Mouse (Mus musculus) embryonic facial prominence, embryonic 11.5 days (tissue): ENCODE measurements around the gene Adcy2. TPM values are rescaled to one million over a fixed set of nuclear protein-coding genes. Genes with fewer than 3 reads are reported as not detected.

Source experiments
- ATAC-seq: fragments of 200-750 bp; cut with Nextera tagmentation; replicated peaks from 2 replicates; pipeline ENCODE4 v1.8.0; 2017; ENCODE audit warnings: low read depth; ENCODE audit not compliant: insufficient number of reproducible peaks, low FRiP score, low TSS enrichment
- DNase-seq: peaks from one replicate; pipeline ENCODE4 v3.0.0-alpha.2; 2015; ENCODE audit warnings: low spot score
- H3K27ac ChIP-seq: fragments of 300-500 bp; sonication (generic); replicated peaks from 2 replicates; pipeline ENCODE4 v1.5.1; 2014; ENCODE audit warnings: mild to moderate bottlenecking, low read depth, low read length, control low read depth
- H3K27me3 ChIP-seq: fragments of 300-500 bp; sonication (generic); 2 replicates; pipeline ENCODE4 v1.6.1; 2014; ENCODE audit warnings: mild to moderate bottlenecking, low read length, moderate library complexity, mixed read lengths; ENCODE audit not compliant: control insufficient read depth, insufficient read depth
- H3K36me3 ChIP-seq: fragments of 300-500 bp; sonication (generic); replicated peaks from 2 replicates; pipeline ENCODE4 v1.6.1; 2014; ENCODE audit warnings: low read depth, mild to moderate bottlenecking, low read length, moderate library complexity, mixed read lengths; ENCODE audit not compliant: control insufficient read depth, insufficient read depth
- H3K4me1 ChIP-seq: fragments of 300-500 bp; sonication (generic); 2 replicates; pipeline ENCODE4 v1.6.1; 2014; ENCODE audit warnings: low read length, mixed read lengths; ENCODE audit not compliant: control insufficient read depth, insufficient read depth
- H3K4me2 ChIP-seq: fragments of 300-500 bp; sonication (generic); 2 replicates; pipeline ENCODE4 v1.6.1; 2014; ENCODE audit warnings: low read depth, mild to moderate bottlenecking, control low read depth, low read length, moderate library complexity
- H3K4me3 ChIP-seq: fragments of 300-500 bp; sonication (generic); 2 replicates; pipeline ENCODE4 v1.5.1; 2014; ENCODE audit warnings: low read depth, low read length, control low read depth
- H3K9ac ChIP-seq: fragments of 300-500 bp; sonication (generic); replicated peaks from 2 replicates; pipeline ENCODE4 v1.6.1; 2014; ENCODE audit warnings: mild to moderate bottlenecking, control low read depth, low read length
- H3K9me3 ChIP-seq: fragments of 300-500 bp; sonication (generic); replicated peaks from 2 replicates; pipeline ENCODE4 v1.6.1; 2016; ENCODE audit warnings: mild to moderate bottlenecking, low read length, inconsistent platforms, mixed read lengths; ENCODE audit not compliant: control insufficient read depth
- WGBS: fragments of 180-500 bp; shearing (Covaris S2); extraction: QIAGEN DNeasy Blood & Tissue Kit; methylation state at CpG from one replicate; pipeline ENCODE4 v1.1.7; 2014; 5-methylcytosine and 5-hydroxymethylcytosine counted together
- polyA plus RNA-seq: library from polyadenylated mRNA; unstranded; fragments of >200 nt; fragmentation: Nextera tagmentation; extraction: Ambion mirVana; gene quantifications from 2 replicates; pipeline ENCODE4 v1.2.1, GENCODE M21; 2014

Adcy2 gene
- polyA plus RNA-seq, 1 experiment from 2014 or later = 2.1 TPM

- Histone ChIP-seq H3K27ac (no peak overlapping the region), H3K27me3 (no peaks in the 10 kb centered on the region), H3K9me3 (no peaks in the 10 kb centered on the region), H3K4me1 (no peaks in the 10 kb centered on the region), H3K36me3 (no peaks in the 10 kb centered on the region), H3K9ac (no peak overlapping the region), H3K4me2 (no peak overlapping the region), H3K4me3 (no peak overlapping the region)
- DNase-seq = no peak
- ATAC-seq = no peak; the same call in 1 of the 2 replicates
Observed at GRCm38 (mm10) chr13:68836183-68836582, 163.2 kb downstream of the Adcy2 start.

- Histone ChIP-seq H3K27ac (no peak overlapping the region), H3K36me3 (no peaks in the 10 kb centered on the region), H3K4me2 (no peak overlapping the region), H3K9ac (no peak overlapping the region), H3K9me3 (no peaks in the 10 kb centered on the region), H3K4me3 (no peak overlapping the region), H3K27me3 (no peaks in the 10 kb centered on the region), H3K4me1 (no peaks in the 10 kb centered on the region)
- DNase-seq (no peak), ATAC-seq (no peak)
- 67% methylated on average over 8 of the region's 8 CpGs for WGBS
Observed at GRCm38 (mm10) chr13:68835424-68836045, 163.8 kb downstream of the Adcy2 start.

GRCm38 (mm10) chr13:68832141-68832540 is 167.2 kb downstream of the Adcy2 start:
- no peak overlapping the region for H3K4me3 ChIP-seq
- H3K27me3 ChIP-seq = no peaks in the 10 kb centered on the region
- H3K4me2 ChIP-seq = no peak overlapping the region
- no peak for ATAC-seq
- 74% methylated on average over 5 of the region's 5 CpGs for WGBS
- no peak overlapping the region for H3K9ac ChIP-seq
- no peaks in the 10 kb centered on the region for H3K4me1 ChIP-seq
- no peaks in the 10 kb centered on the region for H3K9me3 ChIP-seq
- H3K36me3 ChIP-seq = no peaks in the 10 kb centered on the region
- H3K27ac ChIP-seq = no peak overlapping the region
- no peak for DNase-seq

DNA sequence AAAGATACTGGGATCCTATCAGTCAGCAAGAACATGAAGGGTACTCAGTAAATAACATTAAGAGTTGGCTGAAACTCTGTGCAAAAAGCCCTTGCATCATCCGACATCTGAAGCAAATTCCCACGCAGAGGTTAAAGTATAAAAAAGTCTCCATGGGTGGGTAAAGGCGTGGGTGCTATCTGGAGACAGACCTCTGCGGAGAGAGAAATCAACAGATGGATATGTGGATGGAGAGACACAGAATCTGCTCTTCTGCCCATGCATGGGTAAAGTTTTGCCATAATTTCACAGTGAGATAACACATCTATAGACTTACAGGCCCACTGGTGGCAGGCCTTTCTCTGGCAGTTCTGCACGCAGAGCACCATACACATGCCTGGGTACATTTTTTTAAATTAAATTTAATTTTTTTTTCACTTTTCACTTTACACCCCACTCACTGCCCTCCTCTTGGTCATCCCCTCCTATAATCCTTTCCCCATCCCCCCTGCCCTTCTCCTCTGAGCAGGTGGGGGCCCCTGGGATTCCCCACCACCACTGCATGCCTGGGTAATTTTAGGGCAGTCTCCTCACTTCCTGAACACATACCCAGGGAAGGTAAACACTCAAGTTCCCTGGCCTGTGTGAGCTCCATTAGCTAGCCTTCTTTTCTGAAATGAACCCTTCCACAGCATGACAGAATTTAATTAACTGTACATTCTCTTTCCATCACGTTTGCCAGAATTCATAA is 169.1 kb downstream of the Adcy2 start:
- H3K4me1 ChIP-seq = no peaks in the 10 kb centered on the region
- no peak overlapping the region for H3K9ac ChIP-seq
- no peaks in the 10 kb centered on the region for H3K9me3 ChIP-seq
- H3K27ac ChIP-seq = no peak overlapping the region
- WGBS = 81% methylated on average over 6 of the region's 6 CpGs
- ATAC-seq (no peak), DNase-seq (no peak)
- H3K4me3 ChIP-seq = no peak overlapping the region
- H3K36me3 ChIP-seq = no peaks in the 10 kb centered on the region
- no peaks in the 10 kb centered on the region for H3K27me3 ChIP-seq
- H3K4me2 ChIP-seq = no peak overlapping the region

DNA sequence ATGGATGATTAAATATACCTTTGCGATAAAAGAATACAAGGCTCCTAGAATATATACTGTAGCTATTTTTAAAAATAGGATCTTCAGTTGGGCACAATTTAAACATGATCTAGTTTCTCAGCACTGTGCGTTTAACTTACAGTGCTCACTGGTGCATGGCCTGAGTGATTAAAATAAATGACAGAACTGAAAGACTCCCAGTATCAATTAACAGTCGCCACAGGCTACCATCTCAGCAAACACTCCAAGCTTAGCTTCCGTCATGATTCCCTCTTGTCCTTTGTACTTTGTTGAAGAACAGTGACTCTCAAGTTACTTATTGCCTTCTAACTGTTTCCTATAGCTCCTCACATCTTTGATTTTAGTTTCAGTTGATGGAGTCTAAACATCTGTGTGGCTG is 170.9 kb downstream of the Adcy2 start:
- H3K9ac ChIP-seq = no peak overlapping the region
- H3K4me3 ChIP-seq = no peak overlapping the region
- DNase-seq (no peak), ATAC-seq (no peak)
- H3K27me3 ChIP-seq = no peaks in the 10 kb centered on the region
- 68% methylated on average over 4 of the region's 4 CpGs for WGBS
- H3K4me1 ChIP-seq = no peaks in the 10 kb centered on the region
- no peaks in the 10 kb centered on the region for H3K36me3 ChIP-seq
- no peak overlapping the region for H3K27ac ChIP-seq
- H3K4me2 ChIP-seq = no peak overlapping the region
- H3K9me3 ChIP-seq = no peaks in the 10 kb centered on the region

DNA sequence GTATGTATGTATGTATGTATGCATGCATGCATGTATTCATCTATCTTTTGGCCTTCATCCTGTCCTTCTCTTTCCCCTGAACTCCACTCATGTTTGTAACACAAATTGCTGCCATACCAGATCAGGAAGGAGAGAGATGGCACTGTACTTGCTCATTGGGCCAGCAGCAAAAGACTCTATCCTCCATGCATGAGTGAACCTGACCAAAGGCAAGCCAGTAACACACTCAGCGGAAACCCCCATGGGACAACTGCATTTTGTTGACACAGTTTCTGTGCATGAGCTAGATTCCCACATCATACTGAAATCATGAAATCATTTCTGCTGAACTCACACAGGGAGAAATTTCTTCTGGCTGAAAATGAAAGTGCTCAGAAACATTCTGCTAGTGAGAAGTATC is 172.9 kb downstream of the Adcy2 start:
- H3K4me1 ChIP-seq = no peaks in the 10 kb centered on the region
- no peak overlapping the region for H3K4me2 ChIP-seq
- H3K27me3 ChIP-seq = no peaks in the 10 kb centered on the region
- ATAC-seq = no peak
- no peak for DNase-seq
- H3K4me3 ChIP-seq = no peak overlapping the region
- no peak overlapping the region for H3K27ac ChIP-seq
- H3K36me3 ChIP-seq = no peaks in the 10 kb centered on the region
- no peak overlapping the region for H3K9ac ChIP-seq
- 92% methylated on average over 1 of the region's 1 CpGs for WGBS
- H3K9me3 ChIP-seq = no peaks in the 10 kb centered on the region

DNA sequence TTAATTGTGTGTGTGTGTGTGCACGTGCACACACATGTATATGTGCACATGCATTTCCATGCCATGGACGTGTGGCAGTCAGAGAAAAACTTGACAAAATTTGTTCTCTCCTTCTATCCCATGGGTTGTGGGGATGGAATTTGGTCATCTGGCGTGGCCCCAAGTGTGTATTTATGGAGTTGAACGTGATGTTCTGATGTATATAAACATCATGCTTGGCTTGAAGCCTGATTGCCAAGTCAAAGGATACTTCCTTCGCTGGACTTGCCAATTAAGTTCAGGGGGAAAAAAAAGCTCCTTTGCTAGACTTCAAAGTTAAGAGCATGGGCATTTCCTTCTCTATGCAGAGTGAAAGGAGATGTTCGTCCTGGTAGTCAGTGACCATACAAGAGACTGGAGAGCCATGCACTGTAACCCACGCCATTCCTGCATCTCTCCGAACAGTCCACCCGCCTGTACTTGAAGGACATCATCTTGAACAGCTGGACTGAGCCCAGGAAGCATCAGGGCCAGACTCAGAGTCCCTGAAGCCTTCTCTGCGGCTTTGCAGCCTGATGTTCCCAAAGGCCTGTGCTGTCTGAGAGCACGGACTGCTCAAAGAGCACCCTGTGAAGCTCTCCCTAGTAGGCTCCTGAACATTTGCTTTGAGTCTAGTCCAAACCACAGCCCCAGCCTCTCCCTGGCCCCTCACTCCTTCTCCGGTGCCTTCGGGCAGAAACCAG is 178.3 kb downstream of the Adcy2 start:
- ATAC-seq = no peak
- Histone ChIP-seq H3K4me1 (no peaks in the 10 kb centered on the region), H3K27me3 (no peaks in the 10 kb centered on the region), H3K9ac (no peak overlapping the region), H3K36me3 (no peaks in the 10 kb centered on the region), H3K4me2 (no peak overlapping the region), H3K9me3 (no peaks in the 10 kb centered on the region), H3K27ac (no peak overlapping the region), H3K4me3 (no peak overlapping the region)
- no peak for DNase-seq
- 87% methylated on average over 13 of the region's 13 CpGs for WGBS
